Mouse (Mus musculus) left cerebral cortex, postnatal 25 days (tissue): ENCODE measurements around the gene Trim25. TPM values are rescaled to one million over a fixed set of nuclear protein-coding genes. Genes with fewer than 3 reads are reported as not detected.
"Not testable (repeated sequence)": the region's sequence is repeated elsewhere in the genome, so short reads cannot be mapped to it uniquely, and the experiment has no call there.

Experiments used
- DNase-seq, 2 experiments: peaks; one replicate each; pipeline ENCODE4 v3.0.0; 2022; ENCODE audit warnings: low spot score in 2 of 2, mixed read lengths in 1 of 2
- intact Hi-C: fragments of 180-260 bp; cut with DNase I; formaldehyde crosslinking; loops from one replicate; pipeline ENCODE4 v1.15.1; 2025
- total RNA-seq, 2 experiments: library from RNA; stranded (reverse); gene quantifications; 2 replicates each; pipeline ENCODE4 v1.2.3; 2021

The Trim25 gene
- total RNA-seq, 2 experiments from 2014 or later: 3.3 to 3.8 TPM

DNA sequence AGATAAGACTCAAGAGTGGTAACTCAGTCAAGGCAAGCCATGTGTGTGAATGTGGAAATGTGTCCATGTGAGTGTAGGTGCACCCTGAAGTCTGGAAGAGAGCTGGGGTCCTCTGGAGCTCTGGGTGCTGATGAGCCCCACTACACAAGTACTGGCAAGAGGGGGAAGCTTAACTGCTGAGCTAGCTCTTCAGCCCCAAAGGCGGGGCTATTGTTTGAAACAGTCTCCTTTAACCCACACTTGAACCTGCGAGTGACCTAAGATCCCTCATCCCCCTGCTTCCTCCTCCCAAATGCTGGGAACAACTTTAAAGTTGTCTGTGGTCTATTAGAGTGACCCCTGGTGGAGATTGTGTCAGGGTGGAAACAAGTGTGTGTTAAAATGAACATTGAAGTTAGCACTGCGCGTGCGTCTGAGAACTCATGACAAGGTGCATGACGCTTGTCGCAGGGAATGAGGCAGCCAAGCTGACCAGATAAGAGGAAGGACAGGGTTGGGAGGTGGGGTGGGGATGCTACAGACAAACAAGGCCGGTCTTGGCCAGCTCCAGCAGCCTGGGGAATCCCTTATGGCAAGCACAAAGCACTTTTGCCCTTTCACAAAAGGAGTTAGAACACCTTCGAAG is 21.6 kb downstream of the Trim25 start:
- intact Hi-C loops: no loop called here
- no peak for DNase-seq

DNA sequence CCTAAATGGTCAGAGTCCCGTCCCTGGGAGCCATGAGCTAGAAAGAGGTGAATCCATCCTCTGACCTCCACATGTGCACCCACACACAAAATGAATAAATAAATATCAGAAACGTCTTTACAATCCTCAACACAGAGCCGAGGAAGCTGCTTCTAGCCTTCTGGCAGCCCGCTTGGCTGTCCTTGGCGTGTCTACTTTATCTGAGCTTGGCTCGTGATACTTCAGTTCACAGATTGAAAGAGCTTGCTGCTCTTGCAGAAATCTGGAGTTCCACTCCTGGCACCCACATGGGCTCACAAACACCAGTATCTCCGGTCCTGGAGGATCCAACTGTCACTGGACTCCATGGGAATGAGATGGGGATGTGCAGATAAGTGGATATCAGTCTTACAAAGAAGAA is 22.5 kb downstream of the Trim25 start:
- DNase-seq: no peak
- intact Hi-C loops: no loop called here

DNA sequence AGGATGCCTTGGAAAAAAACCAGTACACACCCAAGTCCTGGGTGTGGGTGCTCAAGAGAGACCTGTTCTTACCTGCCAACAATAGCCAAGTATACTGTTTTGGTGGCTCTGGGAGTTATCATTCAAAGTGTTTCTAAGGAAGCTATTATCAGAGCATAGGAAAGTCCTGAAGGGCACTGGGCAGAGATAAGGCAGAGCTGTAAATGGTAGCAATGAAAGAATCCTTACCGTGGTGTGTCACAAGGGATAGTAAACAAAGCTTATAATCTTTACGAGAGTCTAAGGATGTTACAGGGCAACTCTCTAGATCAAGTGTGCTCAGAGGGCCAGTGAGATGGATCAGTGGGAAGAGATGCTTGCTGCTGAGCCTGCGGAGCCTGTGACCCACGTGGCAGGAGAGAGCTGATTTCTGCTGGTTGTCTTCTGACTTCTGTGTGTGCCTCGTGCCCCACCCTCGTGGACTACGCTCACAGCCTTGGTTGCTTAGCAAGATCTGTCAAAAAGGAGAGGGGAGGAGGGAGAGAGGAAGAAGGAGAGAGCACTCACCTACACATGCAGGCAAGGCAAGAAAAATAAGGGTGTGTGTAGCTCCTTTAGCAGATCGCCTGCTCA is 23.1 kb downstream of the Trim25 start:
- intact Hi-C loops: no loop called here
- DNase-seq: no peak

DNA sequence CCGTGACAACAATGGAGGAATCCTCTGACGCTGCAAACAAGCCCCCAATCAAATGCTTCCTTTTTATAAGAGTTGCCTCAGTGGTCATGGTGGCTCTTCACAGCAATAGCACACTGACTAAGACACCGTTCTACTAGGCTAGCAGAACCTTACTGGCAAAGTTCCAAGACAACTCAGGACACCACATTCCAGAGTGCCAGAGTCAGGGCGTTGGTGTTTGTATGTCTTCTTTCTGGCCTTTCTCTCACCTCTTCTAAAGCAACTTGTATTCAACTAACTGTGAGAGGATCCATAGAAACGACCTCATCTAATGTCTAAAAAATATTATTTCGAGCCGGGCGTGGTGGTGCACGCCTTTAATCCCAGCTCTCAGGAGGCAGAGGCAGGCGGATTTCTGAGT is 24.3 kb downstream of the Trim25 start:
- no peak for DNase-seq
- intact Hi-C loops: no loop called here

DNA sequence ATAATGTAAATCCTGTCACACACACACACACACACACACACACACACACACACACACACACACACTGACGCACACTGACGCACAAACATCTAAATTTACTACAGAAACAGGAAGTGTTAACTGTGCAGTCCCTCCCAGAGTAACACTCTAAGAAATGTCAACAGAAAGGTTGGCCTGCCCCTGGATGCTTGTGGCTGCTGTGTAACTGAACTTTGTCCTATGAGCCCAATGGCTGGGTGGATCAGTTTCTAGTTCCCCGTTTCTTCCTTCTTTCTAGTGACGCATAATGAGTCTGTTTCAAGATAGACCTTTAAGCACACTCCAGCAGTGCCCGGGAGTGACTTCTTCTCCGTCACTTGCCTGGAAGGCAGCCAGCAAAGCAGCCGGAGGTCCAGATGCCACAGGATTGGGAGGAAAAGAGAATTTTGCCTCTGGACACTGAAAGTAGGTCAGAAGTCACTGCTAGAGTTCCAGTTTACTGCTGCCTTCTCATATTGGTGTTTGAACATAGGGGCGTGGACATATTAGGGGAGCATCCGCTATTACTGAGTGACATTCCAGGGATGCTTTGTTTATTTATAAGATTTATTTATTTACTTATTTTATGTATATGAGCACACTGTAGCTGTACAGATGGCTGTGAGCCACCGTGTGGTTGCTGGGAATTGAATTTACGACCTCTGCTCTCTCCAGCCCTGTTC is 25.2 kb downstream of the Trim25 start:
- peak in 1 of 2 experiments; percentile 20 for DNase-seq
- intact Hi-C loops: no loop called here

DNA sequence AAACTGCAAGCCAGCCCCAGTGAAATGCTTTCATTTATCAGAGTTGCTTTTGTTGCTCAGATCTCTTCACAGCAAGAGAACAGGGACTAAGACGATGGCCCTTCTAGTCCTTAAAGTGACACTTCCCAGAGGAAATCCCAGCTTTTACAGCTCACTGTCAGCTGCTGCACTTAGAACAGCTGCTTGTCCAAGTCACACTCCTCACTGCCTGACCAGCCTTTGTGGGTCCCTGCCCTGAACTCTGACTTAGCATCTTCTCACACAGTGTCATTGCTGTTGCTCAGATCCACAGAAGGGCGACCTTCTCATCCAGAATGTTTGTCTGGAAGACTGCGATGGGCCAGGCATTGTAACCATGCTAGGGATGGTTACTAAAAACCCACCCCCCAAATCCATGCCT is 26.4 kb downstream of the Trim25 start:
- no peak for DNase-seq
- intact Hi-C loops: no loop called here

DNA sequence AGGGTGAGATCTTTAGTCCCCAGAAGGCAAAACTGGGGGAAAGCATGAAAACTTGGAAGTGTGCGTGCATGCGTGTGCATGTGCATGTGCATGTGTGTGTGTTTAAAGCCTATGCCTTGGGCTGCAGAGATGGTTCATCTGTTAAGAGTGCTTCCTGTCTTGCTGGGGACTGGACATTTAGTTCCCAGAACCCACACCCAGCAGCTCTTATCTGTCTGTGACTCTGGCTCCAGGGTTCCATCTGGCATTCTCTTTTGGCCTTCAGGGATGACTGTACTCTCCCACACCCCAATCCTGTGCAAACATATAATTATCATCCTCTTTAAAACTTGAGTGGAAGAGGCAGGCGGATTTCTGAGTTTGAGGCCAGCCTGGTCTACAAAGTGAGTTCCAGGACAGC is 26.9 kb downstream of the Trim25 start:
- intact Hi-C loops: no loop called here
- DNase-seq: no peak

DNA sequence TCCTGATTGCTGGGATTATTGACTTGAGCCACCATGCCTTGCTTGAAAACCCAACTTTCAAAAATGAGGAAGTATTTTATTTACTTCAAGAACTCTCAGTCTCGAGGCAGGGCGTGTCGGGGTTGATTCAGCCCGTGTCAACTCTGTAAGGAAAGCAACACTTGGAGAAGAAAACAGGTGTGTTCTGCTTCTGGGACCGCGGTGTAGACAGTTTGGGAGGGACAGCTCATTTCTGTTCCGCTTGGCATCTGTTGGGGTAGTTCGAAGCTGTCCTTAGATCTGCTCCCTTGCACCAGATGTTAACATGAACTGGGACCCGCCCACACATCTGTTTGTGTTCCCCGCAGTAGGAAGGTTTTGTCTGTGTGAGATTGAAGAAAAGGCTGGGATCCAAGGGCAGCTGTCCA is 28.8 kb downstream of the Trim25 start:
- no peak for DNase-seq
- intact Hi-C loops: no loop called here

DNA sequence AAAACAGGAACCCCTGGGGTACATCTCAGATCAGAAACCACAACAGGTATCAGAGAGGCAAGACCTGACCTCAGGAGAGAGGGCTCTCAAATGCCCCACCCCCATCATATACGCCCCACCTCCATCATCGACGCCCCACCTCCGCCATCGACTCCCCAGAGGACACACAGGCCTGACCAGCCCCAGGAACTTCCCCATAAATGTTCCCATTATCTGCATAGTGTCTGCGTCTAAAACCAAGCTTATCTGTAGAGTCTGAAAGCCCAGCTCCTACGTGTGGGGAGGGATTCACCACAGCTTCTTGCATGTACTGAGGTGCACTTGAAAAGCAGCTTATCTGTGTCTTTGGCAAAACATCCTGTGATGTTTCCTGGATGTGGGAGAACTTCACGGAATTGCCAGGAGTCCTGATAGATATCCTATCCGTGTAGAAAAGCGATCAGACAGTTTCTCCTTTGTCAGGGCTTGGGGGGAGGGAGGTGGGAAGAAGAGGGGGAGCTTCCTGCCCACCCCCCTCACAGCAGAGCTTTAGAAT is 29.8 kb downstream of the Trim25 start:
- intact Hi-C loops: no loop called here
- DNase-seq: no peak

DNA sequence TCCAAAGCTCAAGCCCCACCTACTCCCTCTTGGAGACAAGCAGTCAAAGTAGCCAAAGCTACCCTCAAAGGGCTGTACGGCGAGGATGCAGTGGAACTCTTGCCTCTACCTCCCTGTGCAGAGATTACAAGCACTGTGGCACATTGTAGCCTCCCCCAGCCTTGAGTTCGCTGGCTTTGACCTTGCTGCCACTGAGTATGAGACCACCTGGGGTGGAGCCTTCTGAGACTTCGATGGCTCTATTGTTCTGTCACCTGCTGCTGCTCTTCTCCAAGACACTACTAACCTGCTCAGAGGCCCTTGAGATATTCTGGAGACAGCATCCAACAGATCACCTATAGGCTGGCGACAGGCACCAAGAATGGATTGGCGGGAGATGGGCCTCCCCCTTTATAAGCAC is 31.4 kb downstream of the Trim25 start:
- intact Hi-C loops: no loop called here
- no peak for DNase-seq

DNA sequence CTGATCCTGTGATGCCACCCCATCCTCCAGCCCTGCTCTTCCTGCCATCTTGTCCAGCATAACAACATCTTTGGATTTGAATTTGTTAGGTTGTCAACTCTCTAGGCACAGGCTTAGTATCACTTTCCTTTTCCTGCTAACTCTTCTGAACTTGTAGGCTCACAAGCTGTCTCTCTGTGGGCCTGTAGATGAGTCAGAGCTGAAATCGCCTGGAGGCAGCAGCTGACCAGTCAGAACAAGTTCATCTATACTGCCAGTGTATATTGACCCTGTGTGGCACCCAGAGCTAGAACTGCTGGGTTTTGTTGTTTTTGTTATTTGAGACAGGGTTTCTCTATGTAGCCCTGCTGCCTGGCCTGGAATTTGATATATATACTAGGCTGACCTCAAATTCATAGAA is 32.0 kb downstream of the Trim25 start:
- intact Hi-C loops: no loop called here
- DNase-seq: no peak

DNA sequence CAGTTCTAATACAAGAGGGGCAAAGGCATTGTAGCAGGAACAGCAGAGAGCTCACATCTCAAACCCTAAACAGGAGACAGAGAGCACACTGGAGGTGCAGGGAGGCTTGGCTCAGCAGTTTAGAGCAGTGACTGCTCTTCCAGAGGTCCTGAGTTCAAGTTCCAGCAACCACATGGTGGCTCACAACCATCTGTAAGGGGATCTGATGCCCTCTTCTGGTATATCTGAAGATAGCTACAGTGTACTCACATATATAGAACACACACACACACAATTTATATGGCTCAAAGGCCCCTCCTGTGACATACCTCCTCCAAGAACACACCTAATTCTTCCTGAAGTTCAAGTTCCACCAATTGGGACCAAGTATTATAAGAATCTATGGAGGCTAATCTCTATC is 35.4 kb downstream of the Trim25 start:
- intact Hi-C loops: no loop called here
- no peak for DNase-seq

DNA sequence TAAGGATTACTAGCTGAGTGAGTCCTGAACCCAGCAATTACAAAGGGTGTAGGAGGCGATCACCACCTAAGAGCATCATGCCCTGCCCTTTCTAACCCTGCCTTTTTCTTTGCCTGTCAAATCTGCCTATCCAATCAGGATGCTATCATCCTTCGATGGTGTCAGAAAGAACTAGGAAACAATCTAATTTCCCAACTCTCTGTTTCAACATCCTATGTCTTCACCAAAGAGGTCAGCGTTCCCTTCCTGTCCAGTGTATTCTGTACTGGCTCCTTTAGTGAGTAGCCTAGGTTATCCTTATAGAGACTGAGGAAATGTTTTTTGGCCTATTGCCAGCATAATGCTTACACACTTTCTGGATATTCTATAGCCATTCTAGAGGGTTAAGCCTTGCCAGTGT is 36.4 kb downstream of the Trim25 start:
- DNase-seq: no peak
- intact Hi-C loops: no loop called here

DNA sequence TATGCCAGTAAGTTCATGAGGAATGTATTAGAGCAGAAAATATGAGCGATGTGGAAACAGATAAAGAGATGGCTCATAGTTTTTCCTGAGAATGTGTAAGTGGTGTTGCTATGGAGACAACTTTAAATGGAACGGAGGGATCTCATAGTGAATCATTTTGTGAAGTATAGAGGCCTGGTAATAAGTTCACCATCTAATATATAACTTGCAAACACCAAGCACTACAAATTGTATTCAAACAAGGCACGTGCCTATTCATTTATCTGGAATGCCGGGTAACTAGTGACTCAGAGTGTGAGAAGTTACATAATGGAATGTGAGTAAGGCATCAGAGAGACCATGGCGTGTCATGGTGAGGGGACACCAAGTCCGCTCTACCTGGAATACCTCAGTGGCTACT is 39.3 kb downstream of the Trim25 start:
- intact Hi-C loops: loop anchor here (2.0 kb wide), 1 partner anchor 46 kb away; no protein-coding TSS in a partner anchor

DNA sequence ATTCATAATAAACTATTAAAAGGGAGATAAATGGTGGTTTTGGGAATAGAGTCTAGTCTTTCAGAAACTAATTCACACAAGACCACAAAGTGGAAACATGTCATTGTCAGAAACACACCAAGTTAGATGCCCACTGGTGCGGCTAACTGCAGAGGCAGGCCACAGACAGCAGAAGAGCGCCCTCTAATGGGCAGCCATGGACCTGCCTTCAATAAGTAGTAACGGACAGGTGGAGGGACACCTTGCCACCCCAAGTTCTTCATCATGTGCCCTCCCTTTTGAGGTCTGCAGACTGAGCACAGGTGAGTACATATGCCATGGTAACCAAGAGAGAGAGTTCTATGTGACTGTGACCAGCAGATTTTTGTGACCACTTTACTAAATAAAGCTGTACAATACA is 40.1 kb downstream of the Trim25 start:
- intact Hi-C loops: loop anchor here (2.0 kb wide), 1 partner anchor 47 kb away; no protein-coding TSS in a partner anchor

More for the DNA sequence above, 39.3 kb downstream of the Trim25 start:
- DNase-seq: peak in 1 of 2 experiments; percentile 39

DNA sequence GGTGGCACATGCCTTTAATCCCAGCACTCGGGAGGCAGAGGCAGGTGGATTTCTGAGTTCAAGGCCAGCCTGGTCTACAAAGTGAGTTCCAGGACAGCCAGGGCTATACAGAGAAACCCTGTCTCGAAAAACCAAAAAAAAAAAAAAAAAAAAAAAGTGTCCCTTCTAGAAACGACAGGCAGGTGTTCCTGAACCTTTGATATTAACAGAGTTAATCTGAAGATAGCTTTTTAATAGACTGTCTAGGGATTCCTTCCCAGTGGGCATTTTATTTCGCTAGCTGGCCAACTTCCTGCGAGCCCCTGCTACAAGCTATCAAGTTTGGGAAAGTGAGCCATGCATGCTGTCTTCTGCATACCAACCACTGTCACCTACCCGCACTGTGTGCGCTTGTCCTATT is 41.9 kb downstream of the Trim25 start:
- intact Hi-C loops, DNase-seq: not testable (repeated sequence)

More for the DNA sequence above, 40.1 kb downstream of the Trim25 start:
- DNase-seq: peak; percentile 50

DNA sequence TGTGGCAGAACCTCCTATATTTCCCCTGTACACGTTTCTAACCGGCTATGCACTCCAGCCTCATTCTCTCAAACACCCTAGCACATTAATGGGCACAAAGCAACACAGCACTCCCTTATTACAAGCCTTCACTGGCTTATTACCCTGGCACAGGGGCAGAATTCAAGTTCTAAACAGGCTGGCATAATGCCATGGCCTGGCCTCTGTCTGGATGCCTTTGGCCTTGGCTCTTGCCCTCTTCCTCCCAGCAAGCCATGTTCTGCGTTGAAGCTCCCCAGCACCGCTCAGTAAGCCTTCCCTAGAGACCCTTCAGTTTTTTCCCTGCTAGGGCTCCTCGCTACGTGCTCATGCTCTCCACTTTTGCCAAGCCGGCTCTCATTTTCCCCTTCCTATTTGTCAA is 43.9 kb downstream of the Trim25 start:
- DNase-seq: no peak
- intact Hi-C loops: no loop called here

DNA sequence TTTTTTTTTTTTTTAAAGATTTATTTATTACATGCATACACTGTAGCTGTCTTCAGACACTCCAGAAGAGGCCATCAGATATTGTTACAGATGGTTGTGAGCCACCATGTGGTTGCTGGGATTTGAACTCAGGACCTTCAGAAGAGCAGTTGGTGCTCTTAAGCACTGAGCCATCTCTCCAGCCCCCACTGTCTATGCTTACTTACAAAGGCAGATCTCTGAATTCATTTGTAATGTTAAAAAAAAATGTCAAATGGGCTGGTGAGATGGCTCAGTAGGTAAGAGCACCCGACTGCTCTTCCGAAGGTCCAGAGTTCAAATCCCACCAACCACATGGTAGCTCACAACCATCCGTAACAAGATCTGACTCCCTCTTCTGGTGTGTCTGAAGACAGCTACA is 46.3 kb downstream of the Trim25 start:
- DNase-seq, intact Hi-C loops: not testable (repeated sequence)

DNA sequence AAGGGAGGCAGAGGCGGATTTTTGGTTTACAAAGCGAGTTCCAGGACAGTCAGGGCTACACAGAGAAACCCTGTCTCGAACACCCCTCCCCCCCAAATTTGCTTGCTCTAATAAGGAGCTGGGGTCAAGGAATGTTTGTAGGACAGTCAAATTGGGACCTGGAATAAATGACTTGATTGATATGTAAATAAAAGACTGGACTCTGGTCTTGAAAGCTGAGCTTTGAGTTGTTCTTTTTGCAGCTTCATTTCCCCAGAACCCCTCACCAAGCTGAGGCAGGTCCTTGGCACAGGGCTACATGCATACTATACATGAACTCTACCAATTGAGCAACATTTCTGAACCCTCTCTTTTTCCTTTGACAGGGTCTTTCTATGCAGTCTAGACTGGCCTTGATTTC is 46.8 kb downstream of the Trim25 start:
- intact Hi-C loops: no loop called here

DNA sequence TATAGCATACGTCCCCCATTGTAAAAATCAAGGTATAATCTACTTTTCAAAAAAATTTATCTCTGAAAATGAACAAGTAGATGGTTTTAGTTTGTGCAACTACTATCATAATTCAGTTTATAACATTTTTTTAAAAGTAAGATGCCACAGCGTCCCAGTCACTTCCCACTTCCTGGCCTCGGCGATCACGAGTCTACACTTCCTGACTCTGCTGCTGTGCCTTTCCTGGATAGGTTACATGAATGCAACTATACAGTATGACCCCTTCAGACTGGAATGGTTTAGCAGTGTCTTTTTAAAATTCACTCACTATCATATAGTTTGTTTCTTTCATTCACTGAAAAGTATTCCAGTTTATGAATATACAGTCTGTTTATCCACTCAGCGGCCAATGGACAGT is 52.6 kb downstream of the Trim25 start:
- intact Hi-C loops: no loop called here
- DNase-seq: no peak

More for the DNA sequence above, 46.8 kb downstream of the Trim25 start:
- DNase-seq: no peak
